Mouse (Mus musculus) hindbrain, embryonic 11.5 days (tissue): ENCODE results near the gene Camkmt. TPM values are rescaled to one million over a fixed set of nuclear protein-coding genes. Genes with fewer than 3 reads are reported as not detected.

ENCODE experiments used
- ATAC-seq: fragments of 200-750 bp; cut with Nextera tagmentation; 2 replicates; pipeline ENCODE4 v1.8.0; 2017; ENCODE audit warnings: mild to moderate bottlenecking, moderate TSS enrichment, moderate library complexity; ENCODE audit not compliant: low FRiP score
- DNase-seq: peaks from one replicate; pipeline ENCODE4 v3.0.0-alpha.2; 2015; ENCODE audit warnings: low spot score
- H3K27ac ChIP-seq: fragments of 300-500 bp; sonication (generic); 2 replicates; pipeline ENCODE4 v1.5.1; 2014; ENCODE audit warnings: mild to moderate bottlenecking, low read depth, low read length
- H3K27me3 ChIP-seq: fragments of 300-500 bp; sonication (generic); 2 replicates; pipeline ENCODE4 v1.6.1; 2014; ENCODE audit warnings: mild to moderate bottlenecking, low read length, moderate library complexity, mixed read lengths; ENCODE audit not compliant: control insufficient read depth, insufficient read depth
- H3K36me3 ChIP-seq: fragments of 300-500 bp; sonication (generic); 2 replicates; pipeline ENCODE4 v1.6.1; 2014; ENCODE audit warnings: mild to moderate bottlenecking, low read length, moderate library complexity, mixed read lengths; ENCODE audit not compliant: control insufficient read depth, insufficient read depth
- H3K4me1 ChIP-seq: fragments of 300-500 bp; sonication (generic); replicated peaks from 2 replicates; pipeline ENCODE4 v1.6.1; 2014; ENCODE audit warnings: low read length, mixed read lengths; ENCODE audit not compliant: control insufficient read depth, insufficient read depth
- H3K4me2 ChIP-seq: fragments of 300-500 bp; sonication (generic); replicated peaks from 2 replicates; pipeline ENCODE4 v1.6.1; 2014; ENCODE audit warnings: mild to moderate bottlenecking, low read depth, low read length
- H3K4me3 ChIP-seq: fragments of 300-500 bp; sonication (generic); 2 replicates; pipeline ENCODE4 v1.5.1; 2014; ENCODE audit warnings: low read depth, low read length
- H3K9ac ChIP-seq: fragments of 300-500 bp; sonication (generic); 2 replicates; pipeline ENCODE4 v1.6.1; 2014; ENCODE audit warnings: low read depth, low read length
- H3K9me3 ChIP-seq: fragments of 300-500 bp; sonication (generic); 2 replicates; pipeline ENCODE4 v1.6.1; 2016; ENCODE audit warnings: low read length; ENCODE audit not compliant: control insufficient read depth
- WGBS: fragments of 180-500 bp; shearing (Covaris S2); extraction: QIAGEN DNeasy Blood & Tissue Kit; methylation state at CpG from one replicate; pipeline ENCODE4 v1.1.7; 2014; 5-methylcytosine and 5-hydroxymethylcytosine counted together
- polyA plus RNA-seq: library from polyadenylated mRNA; unstranded; fragments of >200 nt; fragmentation: Nextera tagmentation; extraction: Ambion mirVana; gene quantifications from 2 replicates; pipeline ENCODE4 v1.2.1, GENCODE M21; 2014

Gene Camkmt
- polyA plus RNA-seq, 1 experiment from 2014 or later = 16.7 TPM

DNA sequence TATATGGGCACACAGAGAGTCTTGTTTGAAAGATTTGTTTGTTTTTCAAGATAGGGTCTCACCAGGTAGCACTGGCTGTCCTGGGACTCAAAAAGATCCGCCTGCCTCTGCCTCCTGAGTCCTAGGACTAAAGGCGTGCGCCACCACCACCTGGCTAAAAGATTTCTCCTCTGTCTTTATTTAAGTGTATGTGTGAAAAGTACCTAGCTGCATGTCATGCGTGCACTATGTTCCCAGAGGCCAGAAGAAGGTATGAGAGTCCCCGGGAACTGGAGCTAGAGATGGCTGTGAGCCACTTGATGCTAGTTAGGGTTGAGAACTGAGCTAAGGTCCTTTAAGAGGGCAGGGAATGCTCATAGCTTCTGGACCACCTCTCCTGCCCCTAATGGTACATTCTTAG, 277.0 kb downstream of the Camkmt start:
- DNase-seq = no peak
- Histone ChIP-seq H3K27ac (no peak overlapping the region), H3K27me3 (no peaks in the 10 kb centered on the region), H3K36me3 (no peaks in the 10 kb centered on the region), H3K4me1 (no peaks in the 10 kb centered on the region), H3K9me3 (no peaks in the 10 kb centered on the region), H3K4me2 (no peak overlapping the region), H3K4me3 (no peak overlapping the region), H3K9ac (no peak overlapping the region)
- no peak for ATAC-seq
- 92% methylated on average over 5 of the region's 5 CpGs for WGBS

DNA sequence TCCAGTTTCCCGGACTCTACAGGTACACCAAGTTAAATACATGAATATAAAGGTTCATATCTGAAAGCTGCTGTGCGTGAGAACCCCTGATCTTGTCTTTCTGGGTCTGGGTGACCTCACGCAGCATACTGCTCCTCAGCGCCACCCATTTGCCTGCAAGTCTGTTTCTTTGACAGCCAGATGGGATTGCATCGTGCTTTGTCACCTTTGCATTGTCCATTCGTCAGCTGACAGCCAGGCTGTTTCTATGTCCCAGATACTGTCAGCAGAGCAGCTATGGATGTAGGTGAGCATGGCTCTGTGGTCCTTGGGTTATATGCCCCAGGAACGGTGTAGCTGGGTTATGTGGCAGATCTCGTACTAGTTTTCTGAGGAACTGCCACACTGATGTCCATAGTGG, 278.4 kb downstream of the Camkmt start:
- Histone ChIP-seq H3K9ac (no peak overlapping the region), H3K4me2 (no peak overlapping the region), H3K27me3 (no peaks in the 10 kb centered on the region), H3K4me3 (no peak overlapping the region), H3K27ac (no peak overlapping the region), H3K4me1 (no peaks in the 10 kb centered on the region), H3K9me3 (no peaks in the 10 kb centered on the region), H3K36me3 (no peaks in the 10 kb centered on the region)
- ATAC-seq (no peak), DNase-seq (no peak)
- WGBS = 76% methylated on average over 8 of the region's 8 CpGs

DNA sequence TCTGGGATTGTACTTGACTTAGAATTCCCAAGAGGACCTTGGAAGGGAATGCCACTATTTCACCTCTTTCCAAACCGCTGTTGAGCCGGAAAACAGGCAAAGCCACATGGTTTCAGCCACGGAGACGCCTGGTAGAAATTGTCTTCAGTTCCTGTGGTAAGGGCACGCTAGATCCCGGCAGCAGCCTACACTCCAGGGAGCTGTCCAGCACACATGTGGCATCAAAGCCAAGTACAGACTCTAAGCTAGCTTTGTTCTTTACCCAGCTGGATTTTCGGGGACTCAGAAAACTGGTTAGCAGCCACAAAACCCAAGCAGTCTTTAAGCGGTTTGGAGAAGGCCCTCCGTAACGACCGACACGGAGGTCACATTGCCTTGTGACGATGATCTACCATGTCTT, 281.7 kb downstream of the Camkmt start:
- no peak overlapping the region for H3K4me3 ChIP-seq
- H3K4me2 ChIP-seq = no peak overlapping the region
- H3K36me3 ChIP-seq = no peaks in the 10 kb centered on the region
- 81% methylated on average over 13 of the region's 13 CpGs for WGBS
- no peak for DNase-seq
- H3K27me3 ChIP-seq = no peaks in the 10 kb centered on the region
- no peak overlapping the region for H3K27ac ChIP-seq
- no peaks in the 10 kb centered on the region for H3K4me1 ChIP-seq
- no peak overlapping the region for H3K9ac ChIP-seq
- H3K9me3 ChIP-seq = no peaks in the 10 kb centered on the region
- no peak for ATAC-seq

- H3K4me2 ChIP-seq = no peak overlapping the region
- H3K27ac ChIP-seq = no peak overlapping the region
- no peak overlapping the region for H3K9ac ChIP-seq
- 89% methylated on average over 7 of the region's 7 CpGs for WGBS
- H3K9me3 ChIP-seq = no peaks in the 10 kb centered on the region
- ATAC-seq (no peak), DNase-seq (no peak)
- no peak overlapping the region for H3K4me3 ChIP-seq
- H3K36me3 ChIP-seq = no peaks in the 10 kb centered on the region
- no peaks in the 10 kb centered on the region for H3K4me1 ChIP-seq
- H3K27me3 ChIP-seq = no peaks in the 10 kb centered on the region
Observed at GRCm38 (mm10) chr17:85372523-85372922, 282.2 kb downstream of the Camkmt start.

DNA sequence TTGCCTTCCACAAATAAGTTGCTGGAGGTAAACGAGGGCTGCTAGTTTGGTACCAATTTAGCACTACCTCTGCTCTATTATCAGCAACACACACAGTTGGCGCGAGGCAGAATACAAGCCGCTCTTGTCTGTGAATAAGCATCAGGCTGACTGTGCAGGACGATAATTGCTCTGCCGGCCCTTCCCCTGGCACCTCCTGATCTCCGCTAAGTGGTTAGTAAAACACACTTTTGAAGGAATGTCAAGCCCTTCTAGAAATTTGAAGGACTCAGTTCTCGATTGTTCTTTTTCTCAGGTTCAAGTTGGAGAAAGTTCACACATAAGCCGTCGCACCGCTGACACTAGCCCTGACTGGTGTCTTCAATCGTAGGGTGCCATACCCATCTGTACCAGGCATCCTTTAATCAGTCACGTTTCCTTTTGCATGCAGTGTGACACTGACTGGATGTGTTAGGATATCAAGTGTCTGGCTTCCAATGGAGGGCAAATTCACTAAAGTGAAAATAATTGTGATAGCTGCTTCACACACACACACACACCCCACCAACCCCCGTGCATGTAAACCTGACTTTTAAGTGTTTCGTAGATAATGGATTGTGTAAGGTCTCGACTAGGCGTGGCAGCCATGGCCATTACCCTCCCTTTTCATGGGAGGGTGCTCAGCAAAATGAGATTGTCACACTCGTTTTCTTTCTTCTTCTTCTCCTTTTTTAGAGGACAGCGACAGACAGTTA, 283.9 kb downstream of the Camkmt start:
- Histone ChIP-seq H3K4me1 (no peaks in the 10 kb centered on the region), H3K27ac (no peak overlapping the region), H3K9ac (no peak overlapping the region), H3K9me3 (no peaks in the 10 kb centered on the region), H3K4me2 (no peak overlapping the region), H3K4me3 (no peak overlapping the region), H3K36me3 (no peaks in the 10 kb centered on the region), H3K27me3 (no peaks in the 10 kb centered on the region)
- WGBS = 85% methylated on average over 19 of the region's 19 CpGs
- ATAC-seq (no peak), DNase-seq (no peak)

DNA sequence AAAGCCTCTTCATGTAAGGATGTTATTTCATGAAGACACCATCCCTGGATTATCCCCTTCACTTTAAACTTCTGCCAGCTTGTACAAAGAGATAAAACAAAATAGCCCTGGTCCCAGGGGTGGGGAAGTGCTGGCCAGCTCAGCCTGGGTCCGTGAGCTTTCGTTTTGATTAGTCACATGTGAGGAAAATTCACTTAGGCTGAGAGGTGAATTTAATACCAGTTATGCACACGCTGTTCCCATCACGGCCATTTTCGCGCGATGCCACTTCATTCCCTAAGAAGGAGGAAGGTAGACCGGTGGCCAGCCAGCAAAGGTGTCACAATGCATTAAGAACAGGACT, 284.5 kb downstream of the Camkmt start:
- DNase-seq = no peak
- 80% methylated on average over 8 of the region's 8 CpGs for WGBS
- H3K27ac ChIP-seq = no peak overlapping the region

DNA sequence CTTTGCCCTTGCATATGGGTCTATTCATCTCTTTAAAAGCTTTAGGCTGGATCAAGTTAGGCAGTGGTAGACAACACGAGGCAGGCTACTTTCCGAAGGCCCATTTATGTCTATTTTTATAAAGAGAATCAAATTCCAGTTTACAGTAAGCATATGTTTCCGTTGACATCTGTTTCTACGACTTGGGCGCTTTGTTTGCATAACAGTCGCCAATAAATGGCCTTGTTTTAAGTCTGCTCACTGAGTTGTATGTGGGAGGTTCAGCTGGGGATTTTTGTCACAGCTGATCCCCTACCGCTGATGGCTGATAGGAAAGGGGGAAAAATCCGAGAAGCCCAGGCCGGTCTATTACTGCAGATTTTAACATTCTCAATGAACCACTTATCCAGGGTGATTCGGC, 285.2 kb downstream of the Camkmt start:
- WGBS = 81% methylated on average over 10 of the region's 10 CpGs
- Histone ChIP-seq H3K27me3 (no peaks in the 10 kb centered on the region), H3K4me2 (no peak overlapping the region), H3K9ac (no peak overlapping the region), H3K27ac (no peak overlapping the region), H3K4me3 (no peak overlapping the region), H3K4me1 (no peaks in the 10 kb centered on the region), H3K9me3 (no peaks in the 10 kb centered on the region), H3K36me3 (no peaks in the 10 kb centered on the region)
- DNase-seq (no peak), ATAC-seq (no peak)

More for the DNA sequence above, 284.5 kb downstream of the Camkmt start:
- no peaks in the 10 kb centered on the region for H3K4me1 ChIP-seq
- no peaks in the 10 kb centered on the region for H3K36me3 ChIP-seq
- H3K9ac ChIP-seq = no peak overlapping the region
- no peak for ATAC-seq
- no peak overlapping the region for H3K4me3 ChIP-seq
- no peaks in the 10 kb centered on the region for H3K9me3 ChIP-seq
- no peaks in the 10 kb centered on the region for H3K27me3 ChIP-seq
- no peak overlapping the region for H3K4me2 ChIP-seq

- DNase-seq (no peak), ATAC-seq (no peak)
- no peak overlapping the region for H3K27ac ChIP-seq
- H3K4me1 ChIP-seq = no peaks in the 10 kb centered on the region
- 94% methylated on average over 8 of the region's 8 CpGs for WGBS
- H3K9me3 ChIP-seq = no peaks in the 10 kb centered on the region
- no peaks in the 10 kb centered on the region for H3K27me3 ChIP-seq
- H3K4me2 ChIP-seq = no peak overlapping the region
- H3K36me3 ChIP-seq = no peaks in the 10 kb centered on the region
- H3K4me3 ChIP-seq = no peak overlapping the region
- H3K9ac ChIP-seq = no peak overlapping the region
Observed at GRCm38 (mm10) chr17:85377496-85377895, 287.1 kb downstream of the Camkmt start.

DNA sequence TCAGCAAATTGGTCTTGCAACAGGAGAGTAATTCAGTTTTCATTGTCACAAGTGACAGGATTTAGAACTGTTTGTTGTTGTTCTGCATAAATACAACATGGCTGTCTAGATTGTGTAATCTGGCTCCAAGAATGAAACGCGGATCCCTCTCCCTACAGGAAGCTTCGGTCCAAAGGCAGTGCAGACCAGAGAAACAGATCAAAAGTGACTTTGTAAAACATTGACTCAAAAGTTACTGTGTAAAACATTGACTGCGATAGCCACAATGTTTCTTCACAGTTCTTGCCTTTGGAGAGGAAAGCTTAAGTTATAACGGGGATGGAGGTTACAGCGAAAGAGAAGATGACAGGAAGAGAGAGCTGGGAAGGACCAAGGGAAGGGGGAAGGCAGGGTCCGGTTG, 288.7 kb downstream of the Camkmt start:
- H3K9ac ChIP-seq = no peak overlapping the region
- no peak overlapping the region for H3K4me2 ChIP-seq
- H3K4me3 ChIP-seq = no peak overlapping the region
- H3K27me3 ChIP-seq = no peaks in the 10 kb centered on the region
- no peaks in the 10 kb centered on the region for H3K4me1 ChIP-seq
- no peak for ATAC-seq
- DNase-seq = no peak
- no peaks in the 10 kb centered on the region for H3K36me3 ChIP-seq
- no peaks in the 10 kb centered on the region for H3K9me3 ChIP-seq
- no peak overlapping the region for H3K27ac ChIP-seq
- WGBS = 92% methylated on average over 7 of the region's 7 CpGs
